Mouse (Mus musculus): ENCODE measurements around the gene Slc25a10.

Gene Slc25a10

GRCm38 (mm10) chr11:120484265-120484981, 7.2 kb upstream of the Slc25a10 start, which contains the start of gene Mrpl12:
Gene Mrpl12 (plus strand): TSS chr11:120484613.
- peak; percentile 79 for DNase-seq (ENCODE audit: low read depth)

- no peak for DNase-seq (ENCODE audit: low read depth)
Measured at GRCm38 (mm10) chr11:120485251-120485650, 6.4 kb upstream of the Slc25a10 start.

GRCm38 (mm10) chr11:120488516-120488915, 3.1 kb upstream of the Slc25a10 start:
- no peak for DNase-seq (ENCODE audit: low read depth)

GRCm38 (mm10) chr11:120489054-120489761, 2.4 kb upstream of the Slc25a10 start:
- DNase-seq (ENCODE audit: low read depth), result peak; percentile 54

GRCm38 (mm10) chr11:120490291-120491046, 1.2 kb upstream of the Slc25a10 start:
- DNase-seq (ENCODE audit: low read depth), result no peak

- no peak for DNase-seq (ENCODE audit: low read depth)
Measured at GRCm38 (mm10) chr11:120492024-120492877, 611 bp downstream of the Slc25a10 start.

- no peak for DNase-seq (ENCODE audit: low read depth)
Measured at GRCm38 (mm10) chr11:120492878-120493203, 1.2 kb downstream of the Slc25a10 start.

GRCm38 (mm10) chr11:120493351-120493750, 1.7 kb downstream of the Slc25a10 start:
- DNase-seq (ENCODE audit: low read depth), result no peak

- DNase-seq (ENCODE audit: low read depth), result no peak
Measured at GRCm38 (mm10) chr11:120493911-120494310, 2.3 kb downstream of the Slc25a10 start.

GRCm38 (mm10) chr11:120497436-120497835, 5.8 kb downstream of the Slc25a10 start:
- DNase-seq (ENCODE audit: low read depth), result no peak

GRCm38 (mm10) chr11:120498226-120498625, 6.6 kb downstream of the Slc25a10 start:
- DNase-seq (ENCODE audit: low read depth), result no peak

GRCm38 (mm10) chr11:120498891-120499290, 7.3 kb downstream of the Slc25a10 start:
- DNase-seq (ENCODE audit: low read depth), result no peak

GRCm38 (mm10) chr11:120499894-120500293, 8.3 kb downstream of the Slc25a10 start:
- no peak for DNase-seq (ENCODE audit: low read depth)

- DNase-seq (ENCODE audit: low read depth), result no peak
Measured at GRCm38 (mm10) chr11:120500357-120500756, 8.7 kb downstream of the Slc25a10 start.

GRCm38 (mm10) chr11:120501018-120501417, 9.4 kb downstream of the Slc25a10 start:
- no peak for DNase-seq (ENCODE audit: low read depth)

GRCm38 (mm10) chr11:120501701-120502100, 10.1 kb downstream of the Slc25a10 start:
- no peak for DNase-seq (ENCODE audit: low read depth)

- no peak for DNase-seq (ENCODE audit: low read depth)
Measured at GRCm38 (mm10) chr11:120505661-120506060, 14.0 kb downstream of the Slc25a10 start.

- no peak for DNase-seq (ENCODE audit: low read depth)
Measured at GRCm38 (mm10) chr11:120506899-120507298, 15.3 kb downstream of the Slc25a10 start.

- no peak for DNase-seq (ENCODE audit: low read depth)
Measured at GRCm38 (mm10) chr11:120507611-120508289, 16.1 kb downstream of the Slc25a10 start.

GRCm38 (mm10) chr11:120508290-120508870, 16.7 kb downstream of the Slc25a10 start:
- no peak for DNase-seq (ENCODE audit: low read depth)

GRCm38 (mm10) chr11:120509940-120510339, 18.3 kb downstream of the Slc25a10 start:
- DNase-seq (ENCODE audit: low read depth), result no peak

All from fibroblast of lung, adult 2 months (primary cell).